Mouse (Mus musculus): ENCODE measurements at regions not wholly inside any gene's neighbourhood (a gene's known extent, or its start where the extent isn't known, plus 50 kb on each side); places are given as distances from the start of the nearest gene placed in this dataset.

DNA sequence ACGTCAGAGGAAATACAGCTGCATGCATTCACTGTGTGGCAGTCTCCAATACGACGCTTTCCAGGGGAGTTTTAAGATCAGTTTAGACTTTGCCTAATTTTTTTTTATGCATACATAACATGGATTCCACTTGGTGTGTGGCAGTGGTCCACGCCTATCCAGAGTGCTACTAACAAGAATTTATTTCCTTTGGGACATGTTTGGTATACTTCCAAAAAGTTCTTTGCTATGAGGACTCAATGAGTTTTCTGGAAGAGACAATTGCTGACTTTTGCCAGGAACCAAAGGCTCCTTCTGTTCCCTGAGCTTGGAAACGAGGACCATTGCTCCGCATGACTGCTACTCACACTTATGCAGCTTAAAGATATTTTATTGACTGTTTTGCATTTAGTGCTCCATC, 59.2 kb downstream of the Marcks start:
- DNase-seq (ENCODE audit: extremely low spot score, low read depth, low spot score), result no peak

DNA sequence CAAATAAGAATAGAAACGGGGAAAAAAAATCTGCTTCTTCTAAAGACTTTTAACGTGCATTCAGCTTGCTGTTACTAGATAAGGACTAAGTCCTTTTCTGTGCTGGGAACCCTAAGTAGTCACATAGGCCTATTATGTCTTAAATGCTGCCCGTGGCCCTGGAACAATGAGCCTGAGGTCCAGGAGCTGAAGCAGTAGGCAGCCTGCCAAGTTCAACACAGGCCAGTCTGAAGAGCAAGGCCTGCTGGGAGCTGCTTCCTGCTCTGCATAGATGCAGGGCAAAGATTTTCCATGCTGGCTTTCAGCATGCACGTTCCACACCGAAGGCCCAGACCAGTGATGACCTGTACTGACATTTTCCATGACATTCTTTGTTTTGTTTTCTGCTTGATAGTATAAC, 60.3 kb downstream of the Marcks start:
- no peak for DNase-seq (ENCODE audit: extremely low spot score, low read depth, low spot score)

DNA sequence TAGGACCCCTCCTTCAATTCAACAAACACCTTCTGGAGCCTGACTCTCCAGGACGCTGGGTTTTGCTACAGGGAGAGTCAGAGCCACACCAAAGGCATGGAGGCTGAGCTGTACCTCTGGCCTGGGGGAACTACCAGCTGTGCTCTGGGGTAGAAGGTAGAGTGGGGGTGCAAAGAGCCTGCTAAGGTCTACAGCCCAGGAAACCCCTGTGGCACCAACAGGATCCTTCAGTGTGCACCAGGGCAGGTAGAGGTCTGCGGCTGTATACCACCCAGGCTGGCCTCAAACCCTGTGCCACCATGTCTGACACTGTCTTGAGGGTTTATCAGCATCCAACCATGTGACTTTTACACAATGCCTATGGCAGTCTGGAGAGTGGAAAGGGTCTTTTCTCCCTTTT, 61.0 kb downstream of the Marcks start:
- DNase-seq (ENCODE audit: extremely low spot score, low read depth, low spot score), result no peak

DNA sequence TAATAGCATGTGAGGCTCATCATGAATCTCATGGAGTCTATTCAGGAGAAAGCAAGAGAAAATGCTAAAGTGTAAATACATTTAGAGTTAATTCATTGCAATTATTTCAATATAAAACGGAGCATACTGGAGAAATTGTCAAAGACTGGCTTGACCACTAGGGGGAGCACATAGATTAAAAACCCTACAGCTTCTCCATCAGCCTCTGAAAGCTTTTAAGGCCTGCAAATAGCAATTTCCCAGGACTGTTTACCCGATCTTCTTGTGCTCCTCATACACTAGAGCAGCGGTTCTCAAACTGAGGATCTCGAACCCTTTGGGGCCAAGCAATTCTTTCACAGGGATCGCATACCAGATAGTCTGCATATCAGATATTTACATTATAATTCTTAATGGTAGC, 65.9 kb downstream of the Marcks start:
- peak; percentile 46 for DNase-seq (ENCODE audit: extremely low spot score, low read depth, low spot score)

DNA sequence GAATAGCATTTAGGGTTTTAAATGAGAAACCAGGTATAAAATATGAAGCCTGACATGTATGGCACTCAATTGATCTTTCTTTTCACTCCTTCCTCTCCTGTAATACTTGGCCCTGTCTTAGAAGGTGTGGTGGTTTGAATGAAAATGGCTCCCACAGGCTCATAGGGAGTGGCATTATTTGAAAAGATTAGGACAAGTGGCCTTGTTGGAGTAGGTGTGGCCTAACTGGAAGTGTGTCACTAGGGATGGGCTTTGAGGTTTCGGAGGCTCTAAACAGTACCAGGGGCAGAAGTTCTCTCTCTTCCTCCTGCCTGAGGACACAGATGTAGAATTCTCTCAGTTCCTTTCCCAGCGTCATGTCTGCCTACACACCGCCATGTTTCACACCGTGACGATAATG, 66.7 kb downstream of the Marcks start:
- DNase-seq (ENCODE audit: extremely low spot score, low read depth, low spot score), result no peak

DNA sequence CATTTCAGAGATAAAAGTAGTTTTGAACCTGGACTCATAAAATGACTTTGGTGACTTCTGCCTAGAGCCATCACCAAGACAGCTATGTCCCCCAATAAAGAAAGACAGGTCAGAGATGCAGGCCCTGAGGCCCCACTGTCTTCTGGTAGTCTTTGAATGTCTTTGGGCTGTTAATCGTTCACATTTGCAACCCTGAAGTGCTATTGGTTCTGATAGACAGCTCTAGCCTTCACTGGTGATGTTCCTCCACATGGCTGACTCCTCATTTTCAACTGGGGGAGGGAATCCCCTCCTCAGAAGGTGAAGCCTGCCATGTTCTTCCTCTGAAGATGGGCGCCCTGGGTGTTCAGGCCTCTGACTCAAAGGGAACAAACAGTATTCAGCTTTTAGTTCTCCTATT, 67.3 kb downstream of the Marcks start:
- DNase-seq (ENCODE audit: extremely low spot score, low read depth, low spot score), result no peak

All from hindlimb bud, embryonic 11.5 days (tissue).